Mouse (Mus musculus) midbrain, embryonic 10.5 days (tissue): ENCODE data around the gene Gstp1. TPM values are rescaled to one million over a fixed set of nuclear protein-coding genes. Genes with fewer than 3 reads are reported as not detected.

Experiments used
- DNase-seq: peaks from one replicate; pipeline ENCODE4 v3.0.0-alpha.2; 2017; ENCODE audit warnings: low spot score
- H3K27ac ChIP-seq: fragments of 300-500 bp; sonication (generic); replicated peaks from 2 replicates; pipeline ENCODE4 v1.5.1; 2016; ENCODE audit warnings: mild to moderate bottlenecking
- H3K27me3 ChIP-seq: fragments of 300-500 bp; sonication (generic); 2 replicates; pipeline ENCODE4 v1.6.1; 2016; ENCODE audit warnings: low read depth, mild to moderate bottlenecking; ENCODE audit not compliant: poor library complexity, severe bottlenecking
- H3K36me3 ChIP-seq: fragments of 300-500 bp; sonication (generic); 2 replicates; pipeline ENCODE4 v1.6.1; 2016; ENCODE audit warnings: mild to moderate bottlenecking, moderate library complexity
- H3K4me1 ChIP-seq: fragments of 300-500 bp; sonication (generic); 2 replicates; pipeline ENCODE4 v1.6.1; 2016
- H3K4me3 ChIP-seq: fragments of 300-500 bp; sonication (generic); 2 replicates; pipeline ENCODE4 v1.5.1; 2016; ENCODE audit warnings: mild to moderate bottlenecking, moderate library complexity
- H3K9me3 ChIP-seq: fragments of 300-500 bp; sonication (generic); replicated peaks from 2 replicates; pipeline ENCODE4 v1.6.1; 2016; ENCODE audit warnings: mild to moderate bottlenecking
- WGBS: fragments of 180-500 bp; shearing (Covaris S2); methylation state at CpG from one replicate; pipeline ENCODE4 v1.1.7; 2016; 5-methylcytosine and 5-hydroxymethylcytosine counted together
- polyA plus RNA-seq: library from polyadenylated mRNA; unstranded; fragments of >200 nt; fragmentation: Nextera tagmentation; extraction: Ambion mirVana; gene quantifications from 2 replicates; pipeline ENCODE4 v1.2.1, GENCODE M21; 2016

The Gstp1 gene
- polyA plus RNA-seq, 1 experiment from 2014 or later, result 417 TPM

DNA sequence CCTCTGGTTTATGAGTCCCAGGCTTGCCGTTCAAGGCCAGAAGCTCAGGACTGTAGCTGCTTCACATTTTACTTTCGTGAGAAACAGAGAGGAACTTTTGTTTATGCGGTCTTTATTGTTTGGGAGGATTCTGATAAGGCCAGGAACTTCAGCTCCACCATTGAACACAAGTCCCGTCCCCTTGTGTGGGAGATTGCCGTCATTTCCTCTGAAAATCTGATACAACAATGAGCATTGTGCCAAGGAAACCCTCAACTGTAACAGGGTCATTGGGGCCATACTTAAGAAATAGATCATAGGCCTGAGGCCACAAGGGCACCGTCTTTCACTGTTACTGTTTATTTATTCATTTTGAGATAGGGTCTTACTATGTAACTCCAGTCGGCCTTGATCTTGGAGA lies 14.6 kb downstream of the Gstp1 start:
- Histone ChIP-seq H3K36me3 (no peaks in the 10 kb centered on the region), H3K27me3 (no peaks in the 10 kb centered on the region), H3K4me3 (no peak overlapping the region), H3K4me1 (peaks cover 10% of the 10 kb centered on the region), H3K27ac (no peak overlapping the region), H3K9me3 (peaks cover 20% of the 10 kb centered on the region; the same call in 1 of the 2 replicates)
- 87% methylated on average over 7 of the region's 7 CpGs for WGBS
- DNase-seq, result no peak

DNA sequence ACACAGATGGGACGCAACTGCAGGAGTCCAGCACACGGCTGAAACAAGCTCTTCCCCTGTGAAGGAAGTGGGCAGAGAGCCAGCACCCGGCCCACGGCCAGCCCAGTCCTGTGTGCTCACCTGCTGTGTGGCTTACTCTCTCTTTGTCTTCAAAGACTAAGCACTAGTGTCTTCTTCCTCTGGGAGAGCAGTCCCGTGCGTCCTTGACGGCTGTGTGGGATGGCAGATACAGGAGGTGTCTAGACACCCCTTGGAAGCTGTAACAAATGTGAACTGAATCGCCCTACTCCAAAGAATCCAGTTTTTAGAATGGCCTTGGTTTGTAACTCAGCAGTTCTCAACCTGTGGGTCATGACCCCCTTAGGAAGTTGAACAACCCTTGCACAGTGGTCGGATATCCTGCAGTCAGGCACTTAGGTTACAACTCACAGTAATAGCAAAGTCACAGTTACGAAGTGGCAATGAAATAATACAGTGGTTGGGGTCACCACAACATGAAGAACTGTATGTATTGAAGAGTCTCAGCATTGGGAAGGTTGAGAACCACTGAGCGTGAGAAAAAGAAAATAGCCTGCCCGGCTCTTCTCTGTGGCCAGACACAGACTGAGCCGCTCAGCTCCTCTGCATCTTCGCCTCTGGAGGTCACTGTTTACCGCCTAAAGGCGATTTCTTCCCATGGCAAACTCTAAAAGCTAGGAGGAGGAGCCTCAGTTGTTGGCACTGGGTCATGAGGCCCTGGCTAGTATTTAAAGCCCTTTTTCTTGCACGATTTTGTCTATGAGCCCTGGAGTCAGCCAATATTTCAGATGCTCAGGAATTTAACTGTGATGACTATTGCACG lies 18.8 kb downstream of the Gstp1 start:
- no peaks in the 10 kb centered on the region for H3K9me3 ChIP-seq
- WGBS, result 39% methylated on average over 18 of the region's 18 CpGs
- H3K27ac ChIP-seq, result no peak overlapping the region
- H3K4me1 ChIP-seq, result peaks cover 4% of the 10 kb centered on the region; the same call in 1 of the 2 replicates
- H3K27me3 ChIP-seq, result no peaks in the 10 kb centered on the region
- no peak overlapping the region for H3K4me3 ChIP-seq
- DNase-seq, result peak; percentile 60
- no peaks in the 10 kb centered on the region for H3K36me3 ChIP-seq

DNA sequence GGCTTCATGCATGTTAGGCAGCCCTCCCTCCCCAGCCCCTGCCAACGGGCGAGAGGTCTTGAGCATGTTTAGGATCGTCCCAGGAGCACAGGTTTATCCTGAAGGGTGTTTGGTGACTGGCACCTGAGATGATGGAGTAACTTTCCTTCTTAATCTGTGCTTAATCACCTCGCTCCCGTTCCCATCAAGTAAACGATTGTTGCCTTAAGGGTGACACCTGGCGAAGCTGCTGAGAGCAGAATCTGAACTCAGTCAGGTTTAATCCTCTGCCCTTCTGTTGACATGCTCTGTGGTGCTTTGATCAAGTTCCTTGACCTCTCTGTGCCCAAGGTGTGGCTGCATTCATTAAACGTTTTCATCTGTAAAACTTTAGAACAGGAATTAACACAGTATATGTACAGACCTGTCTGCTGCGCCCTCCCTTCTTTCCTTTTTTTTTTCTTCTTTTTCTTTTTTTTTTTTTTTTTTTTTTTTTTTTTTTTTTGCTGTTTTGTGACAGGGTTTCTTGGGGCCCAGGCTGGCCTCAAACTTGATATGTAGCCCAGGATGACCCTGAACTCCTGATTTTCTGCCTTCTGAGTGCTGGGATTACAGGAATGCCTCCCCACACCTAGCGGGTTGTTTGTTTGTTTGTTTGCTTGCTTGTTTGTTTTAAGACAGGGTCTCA lies 19.7 kb downstream of the Gstp1 start:
- Histone ChIP-seq H3K4me3 (no peak overlapping the region), H3K9me3 (no peaks in the 10 kb centered on the region), H3K27ac (no peak overlapping the region), H3K27me3 (no peaks in the 10 kb centered on the region), H3K36me3 (no peaks in the 10 kb centered on the region), H3K4me1 (peaks cover 11% of the 10 kb centered on the region; the same call in 1 of the 2 replicates)
- DNase-seq, result no peak
- 60% methylated on average over 10 of the region's 10 CpGs for WGBS

DNA sequence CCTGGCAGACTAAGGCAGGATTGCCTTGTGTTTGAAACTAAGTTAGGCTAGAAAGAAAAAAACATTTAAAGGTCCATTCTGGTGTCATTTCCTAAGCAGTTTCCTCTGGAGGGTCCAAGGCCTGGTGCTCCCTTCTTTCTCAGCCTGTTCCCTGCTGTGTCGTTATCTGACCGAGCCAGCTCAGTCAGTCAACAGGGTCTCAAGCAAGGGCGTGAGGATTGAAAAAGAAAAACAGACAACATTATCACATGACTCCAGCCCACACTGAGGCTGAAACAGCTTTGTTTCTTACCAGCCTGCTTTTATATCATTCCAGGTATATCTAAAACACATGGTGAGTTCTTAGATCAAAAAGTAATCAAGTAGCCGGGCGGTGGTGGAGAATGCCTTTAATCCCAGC lies 22.1 kb downstream of the Gstp1 start:
- H3K27me3 ChIP-seq, result no peaks in the 10 kb centered on the region
- 64% methylated on average over 5 of the region's 5 CpGs for WGBS

DNA sequence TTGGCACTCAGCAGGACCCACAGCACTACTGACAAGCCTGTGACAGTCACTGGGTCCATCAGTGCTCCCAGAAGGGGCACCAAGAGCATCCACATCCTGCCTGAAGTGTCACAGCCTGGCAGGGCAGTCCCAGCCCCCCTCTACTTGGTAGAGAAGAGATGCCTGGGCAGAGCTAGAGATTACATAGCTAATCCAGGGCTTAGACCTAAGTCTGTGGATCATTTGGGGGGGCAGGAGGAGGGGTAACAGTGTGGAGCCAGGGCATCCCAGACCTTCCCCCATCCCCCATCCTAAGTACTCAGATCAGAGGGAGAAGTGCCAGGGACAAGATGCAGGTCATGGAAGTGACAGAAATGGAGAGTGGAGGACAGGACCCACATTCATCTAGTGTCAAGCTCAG lies 23.0 kb downstream of the Gstp1 start:
- no peak overlapping the region for H3K27ac ChIP-seq
- H3K9me3 ChIP-seq, result no peaks in the 10 kb centered on the region
- H3K36me3 ChIP-seq, result peaks cover 14% of the 10 kb centered on the region
- H3K4me3 ChIP-seq, result no peak overlapping the region
- DNase-seq, result no peak
- H3K27me3 ChIP-seq, result no peaks in the 10 kb centered on the region
- H3K4me1 ChIP-seq, result peaks cover 25% of the 10 kb centered on the region

More for the DNA sequence above, 22.1 kb downstream of the Gstp1 start:
- no peaks in the 10 kb centered on the region for H3K9me3 ChIP-seq
- H3K27ac ChIP-seq, result no peak overlapping the region
- no peak for DNase-seq
- H3K36me3 ChIP-seq, result peaks cover 5% of the 10 kb centered on the region; the same call in 1 of the 2 replicates
- peaks cover 25% of the 10 kb centered on the region for H3K4me1 ChIP-seq
- H3K4me3 ChIP-seq, result no peak overlapping the region

DNA sequence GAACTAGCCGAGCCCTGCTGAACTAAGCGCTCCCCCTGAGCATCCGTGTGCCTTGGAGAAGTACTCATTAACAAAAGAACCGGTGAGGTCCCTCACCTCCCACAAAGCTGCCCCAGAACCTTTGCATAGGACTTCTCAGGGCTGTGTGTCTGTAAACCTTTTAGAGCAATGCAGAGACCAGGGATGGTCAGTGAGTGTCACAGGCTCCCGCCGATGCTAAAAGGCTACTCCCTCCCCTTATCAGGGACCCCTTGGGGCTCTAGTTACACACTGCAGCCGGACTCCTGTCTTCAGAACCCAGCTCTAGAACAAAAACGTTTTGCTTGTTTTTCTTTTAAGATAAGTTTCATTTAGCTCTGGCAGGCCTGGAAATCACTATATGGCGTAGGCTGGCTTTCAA lies 24.7 kb downstream of the Gstp1 start:
- Histone ChIP-seq H3K27ac (peak overlapping the region; percentile 71), H3K27me3 (no peaks in the 10 kb centered on the region), H3K4me3 (peak overlapping the region; percentile 94), H3K4me1 (peaks cover 21% of the 10 kb centered on the region), H3K36me3 (peaks cover 31% of the 10 kb centered on the region), H3K9me3 (no peaks in the 10 kb centered on the region)
- WGBS, result 22% methylated on average over 9 of the region's 9 CpGs
- no peak for DNase-seq

DNA sequence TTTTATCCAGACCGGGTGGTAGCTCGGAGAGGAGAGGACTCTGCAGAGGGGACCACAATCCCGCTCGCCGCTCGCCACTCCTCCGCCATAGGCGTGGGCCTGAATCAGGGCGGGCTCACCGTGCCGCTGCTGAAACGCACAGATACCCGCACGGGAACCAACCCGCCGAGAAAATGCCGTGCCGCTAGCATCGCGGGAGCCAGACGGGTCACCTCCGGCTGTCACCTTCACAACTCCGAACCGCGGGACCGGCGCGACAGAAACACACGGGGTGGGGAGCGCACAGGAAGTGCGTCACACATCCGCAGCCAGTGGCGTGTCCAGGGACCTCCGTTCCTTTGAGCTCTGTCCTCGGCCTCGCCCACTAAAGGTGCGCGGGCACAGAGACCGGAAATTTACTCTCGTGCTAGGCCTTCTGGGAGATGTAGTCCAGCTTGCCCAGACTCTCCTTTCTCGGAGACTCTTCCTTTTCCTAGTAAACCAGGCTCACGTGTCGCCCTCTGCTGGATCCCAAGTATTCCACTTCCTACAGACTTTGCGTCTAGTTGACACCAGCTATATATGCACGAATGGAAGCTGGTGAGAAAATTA lies 25.3 kb downstream of the Gstp1 start, which contains the start of gene Ndufv1:
Gene Ndufv1 (minus strand): TSS at position 375 of the 591 bp plus-strand sequence.
- Histone ChIP-seq H3K27me3 (no peaks in the 10 kb centered on the region), H3K36me3 (peaks cover 36% of the 10 kb centered on the region), H3K4me3 (peak within 1 kb of the TSS; percentile 94), H3K9me3 (no peaks in the 10 kb centered on the region), H3K27ac (peak within 1 kb of the TSS; percentile 84), H3K4me1 (peaks cover 21% of the 10 kb centered on the region)
- under 1% methylated on average over 45 of the region's 45 CpGs for WGBS
- peak; percentile 98 for DNase-seq

DNA sequence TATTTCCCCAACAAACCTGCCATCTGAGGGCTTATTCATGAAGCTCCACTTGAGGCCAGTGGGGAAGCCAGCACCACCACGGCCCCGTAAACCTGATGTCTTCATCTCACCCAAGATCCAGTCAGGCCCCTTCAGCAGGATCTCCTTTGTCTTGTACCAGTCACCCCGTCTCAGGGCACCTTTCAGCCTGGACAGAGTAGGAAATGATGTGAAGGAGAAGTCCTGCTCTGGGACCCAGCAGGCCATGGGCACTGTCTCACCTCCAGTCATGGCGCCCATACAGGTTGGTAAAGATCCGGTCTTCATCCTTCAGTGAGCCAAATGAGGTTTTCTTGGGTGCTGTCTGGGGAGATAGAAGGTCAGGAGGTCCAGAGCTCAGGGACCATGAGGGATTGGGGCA lies 26.7 kb downstream of the Gstp1 start:
- H3K4me1 ChIP-seq, result peaks cover 21% of the 10 kb centered on the region
- peak overlapping the region; percentile 12; the same call in 1 of the 2 replicates for H3K4me3 ChIP-seq
- no peak for DNase-seq
- WGBS, result 92% methylated on average over 5 of the region's 5 CpGs
- no peaks in the 10 kb centered on the region for H3K9me3 ChIP-seq
- H3K36me3 ChIP-seq, result peaks cover 51% of the 10 kb centered on the region
- H3K27me3 ChIP-seq, result no peaks in the 10 kb centered on the region
- no peak overlapping the region for H3K27ac ChIP-seq

DNA sequence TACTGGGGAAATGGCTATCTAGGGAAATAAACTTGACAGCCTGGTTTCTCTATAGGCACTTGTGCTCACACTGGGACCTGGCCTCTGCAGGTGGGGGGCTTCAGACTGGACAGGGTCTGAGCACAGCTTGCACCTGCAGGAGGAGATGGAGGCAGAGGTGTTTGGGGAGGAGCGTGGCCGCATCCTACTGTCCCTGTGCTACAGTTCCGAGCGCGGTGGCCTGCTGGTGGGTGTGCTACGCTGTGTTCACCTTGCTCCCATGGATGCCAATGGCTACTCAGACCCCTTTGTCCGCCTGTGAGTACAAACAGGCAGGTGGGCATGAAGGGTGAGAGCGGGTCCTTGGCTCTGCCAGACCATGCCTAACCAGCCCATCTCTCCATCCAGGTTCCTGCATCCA lies 31.8 kb downstream of the Gstp1 start:
- H3K27ac ChIP-seq, result no peak overlapping the region
- 92% methylated on average over 8 of the region's 8 CpGs for WGBS
- peaks cover 10% of the 10 kb centered on the region for H3K4me1 ChIP-seq
- H3K36me3 ChIP-seq, result peaks cover 57% of the 10 kb centered on the region
- no peaks in the 10 kb centered on the region for H3K9me3 ChIP-seq
- H3K4me3 ChIP-seq, result no peak overlapping the region
- no peak for DNase-seq
- H3K27me3 ChIP-seq, result peaks cover 7% of the 10 kb centered on the region

DNA sequence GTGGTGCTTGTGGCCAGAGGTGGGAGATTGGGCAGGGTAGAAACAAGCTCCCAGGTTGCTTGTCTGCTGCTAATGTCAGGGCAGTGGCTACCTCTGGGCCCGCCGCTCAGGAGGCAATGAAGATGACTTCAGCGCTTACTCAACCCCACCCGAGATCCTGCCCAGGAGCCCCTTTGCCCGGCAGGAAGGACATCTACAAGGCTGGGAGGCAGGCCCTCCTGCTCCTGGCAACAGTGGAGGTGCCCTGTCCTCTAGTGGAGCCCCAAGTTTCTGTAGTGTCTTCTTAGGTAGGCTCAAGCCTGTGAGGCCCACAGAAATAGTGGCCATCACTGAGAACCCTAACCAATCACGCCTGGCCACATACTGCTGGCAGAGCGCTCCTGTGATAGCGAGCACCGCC lies 32.7 kb downstream of the Gstp1 start:
- no peak overlapping the region for H3K4me3 ChIP-seq
- 93% methylated on average over 9 of the region's 9 CpGs for WGBS
- peaks cover 17% of the 10 kb centered on the region for H3K4me1 ChIP-seq
- DNase-seq, result no peak
- H3K9me3 ChIP-seq, result no peaks in the 10 kb centered on the region
- no peak overlapping the region for H3K27ac ChIP-seq
- H3K36me3 ChIP-seq, result peaks cover 49% of the 10 kb centered on the region
- H3K27me3 ChIP-seq, result peaks cover 7% of the 10 kb centered on the region

DNA sequence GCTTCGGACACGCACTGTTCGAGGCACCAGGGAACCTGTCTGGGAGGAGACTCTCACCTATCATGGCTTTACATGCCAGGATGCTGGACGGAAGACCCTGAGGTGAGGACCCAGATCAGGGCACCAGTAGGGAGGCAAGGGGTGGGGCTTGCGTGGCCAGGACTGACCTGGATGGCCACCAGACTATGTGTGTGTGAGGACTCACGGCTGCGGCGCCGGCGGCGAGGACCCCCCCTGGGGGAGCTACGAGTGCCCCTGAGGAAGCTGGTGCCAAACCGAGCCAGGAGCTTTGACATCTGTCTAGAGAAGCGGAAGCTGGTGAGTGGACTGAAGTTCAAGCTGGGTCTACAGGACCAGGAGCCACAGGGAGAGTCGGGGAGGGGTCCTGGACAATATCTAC lies 33.5 kb downstream of the Gstp1 start:
- H3K4me3 ChIP-seq, result no peak overlapping the region

DNA sequence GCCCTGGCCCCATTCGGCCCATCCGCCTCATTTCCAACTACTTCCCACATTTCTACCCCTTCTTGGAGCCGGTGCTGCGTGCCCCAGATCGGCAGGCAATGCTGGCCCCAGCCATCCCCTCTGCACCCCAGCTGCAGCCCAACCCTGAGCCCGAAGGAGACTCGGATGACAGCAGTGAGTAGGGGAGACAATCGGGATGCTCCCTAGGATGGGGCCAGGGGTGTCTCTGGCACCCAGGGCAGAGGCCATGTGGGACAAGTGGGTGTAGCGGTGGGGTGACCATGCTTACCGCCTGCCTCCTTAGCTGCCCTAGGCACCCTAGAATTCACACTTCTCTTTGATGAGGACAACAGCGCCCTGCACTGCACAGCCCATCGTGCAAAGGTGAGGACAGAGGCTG lies 34.1 kb downstream of the Gstp1 start:
- no peak overlapping the region for H3K27ac ChIP-seq
- H3K9me3 ChIP-seq, result no peaks in the 10 kb centered on the region
- WGBS, result 80% methylated on average over 12 of the region's 12 CpGs
- peaks cover 14% of the 10 kb centered on the region for H3K27me3 ChIP-seq
- H3K4me3 ChIP-seq, result no peak overlapping the region
- H3K36me3 ChIP-seq, result peaks cover 34% of the 10 kb centered on the region
- no peak for DNase-seq
- peaks cover 27% of the 10 kb centered on the region for H3K4me1 ChIP-seq

More for the DNA sequence above, 33.5 kb downstream of the Gstp1 start:
- H3K27me3 ChIP-seq, result peaks cover 7% of the 10 kb centered on the region
- no peaks in the 10 kb centered on the region for H3K9me3 ChIP-seq
- no peak overlapping the region for H3K27ac ChIP-seq
- peaks cover 22% of the 10 kb centered on the region for H3K4me1 ChIP-seq
- peaks cover 41% of the 10 kb centered on the region for H3K36me3 ChIP-seq
- no peak for DNase-seq
- WGBS, result 85% methylated on average over 15 of the region's 15 CpGs

DNA sequence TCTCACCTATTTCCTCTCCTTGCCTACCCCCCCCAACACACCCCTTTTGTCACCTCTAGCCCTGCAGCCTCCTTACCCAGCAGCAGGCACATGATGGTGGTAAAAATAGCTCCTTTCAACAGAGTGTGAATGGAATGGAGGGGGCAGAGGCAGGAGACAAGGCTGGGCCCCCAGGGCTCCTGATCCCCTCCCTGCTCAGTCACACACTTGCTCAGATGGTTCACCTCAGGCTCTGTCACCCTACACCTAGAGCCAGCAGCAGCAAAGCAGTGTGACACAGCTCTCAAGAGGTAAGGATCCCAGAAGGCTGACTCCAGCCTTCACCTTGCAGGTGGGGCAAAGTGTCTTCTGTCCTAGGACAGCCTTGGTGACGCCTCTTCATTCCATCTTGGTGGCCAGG lies 34.7 kb downstream of the Gstp1 start, which contains the start of gene Doc2g:
Gene Doc2g (plus strand): TSS at position 202 of the 400 bp plus-strand sequence.
- H3K27me3 ChIP-seq, result peaks cover 14% of the 10 kb centered on the region
- no peak within 1 kb of the TSS for H3K4me3 ChIP-seq
- WGBS, result 85% methylated on average over 1 of the region's 1 CpGs
- peaks cover 32% of the 10 kb centered on the region for H3K4me1 ChIP-seq
- H3K36me3 ChIP-seq, result peaks cover 29% of the 10 kb centered on the region
- no peaks in the 10 kb centered on the region for H3K9me3 ChIP-seq
- no peak within 1 kb of the TSS for H3K27ac ChIP-seq
- DNase-seq, result no peak
